Mouse (Mus musculus): Measurements from ENCODE around the gene Serpinb6a.

The Serpinb6a gene

GRCm38 (mm10) chr13:34040091-34040490 is 37.5 kb upstream of the Serpinb6a start:
- H3K4me3 ChIP-seq (replicated peaks; ENCODE audit: low read length): no peak overlapping the region
- H3K4me1 ChIP-seq (replicated peaks; ENCODE audit: low read depth, low read length): peaks cover 61% of the 10 kb centered on the region
- H3K27me3 ChIP-seq (ENCODE audit: insufficient read depth, low read length): no peaks in the 10 kb centered on the region
- TF ChIP-seq POU5F1 (IDR thresholded peaks at IDR 0.05; ENCODE audit: borderline replicate concordance, low read length) (no peak), CTCF (conservative IDR thresholded peaks at IDR 0.05; ENCODE audit: low read length) (no peak), NANOG (IDR thresholded peaks at IDR 0.05; ENCODE audit: borderline replicate concordance, low read length) (no peak)
- H3K36me3 ChIP-seq (ENCODE audit: insufficient read depth, low read length): peaks cover 12% of the 10 kb centered on the region; the same call in 1 of the 2 replicates
- peaks cover 6% of the 10 kb centered on the region; the same call in 1 of the 2 replicates for H3K9me3 ChIP-seq (ENCODE audit: low read length)

- Histone ChIP-seq H3K9me3 (ENCODE audit: low read length) (peaks cover 6% of the 10 kb centered on the region; the same call in 1 of the 2 replicates), H3K4me3 (replicated peaks; ENCODE audit: low read length) (peak overlapping the region; percentile 89), H3K27me3 (ENCODE audit: insufficient read depth, low read length) (no peaks in the 10 kb centered on the region), H3K4me1 (replicated peaks; ENCODE audit: low read depth, low read length) (peaks cover 50% of the 10 kb centered on the region), H3K36me3 (ENCODE audit: insufficient read depth, low read length) (0 out of 2 replicates have a peak, but pooled peaks cover 12% of the 10 kb centered on the region)
- no peak for TF ChIP-seq NANOG (IDR thresholded peaks at IDR 0.05; ENCODE audit: borderline replicate concordance, low read length)
- TF ChIP-seq CTCF (conservative IDR thresholded peaks at IDR 0.05; ENCODE audit: low read length): no peak
- TF ChIP-seq POU5F1 (IDR thresholded peaks at IDR 0.05; ENCODE audit: borderline replicate concordance, low read length): no peak
Measured at GRCm38 (mm10) chr13:34038901-34039341, 36.3 kb upstream of the Serpinb6a start.

DNA sequence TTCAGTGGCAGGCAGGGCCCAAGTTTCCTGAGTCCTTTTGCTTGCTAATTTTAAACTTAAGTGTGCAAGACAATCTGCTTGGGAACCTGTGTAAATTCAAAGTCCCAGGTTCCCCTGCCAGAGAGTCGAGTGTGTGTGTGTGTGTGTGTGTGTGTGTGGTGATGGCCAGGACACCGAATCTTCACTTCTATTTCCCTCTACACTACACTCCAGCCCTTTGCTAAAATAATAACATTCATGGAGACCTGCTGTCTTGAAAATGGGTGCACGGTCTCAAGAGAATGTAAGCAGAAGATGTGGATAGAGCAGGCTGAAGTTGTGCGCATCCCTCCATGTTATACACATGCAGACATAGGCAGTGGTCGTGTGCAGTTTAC is 35.5 kb upstream of the Serpinb6a start:
- Histone ChIP-seq H3K9me3 (ENCODE audit: low read length) (peaks cover under 1% of the 10 kb centered on the region; the same call in 1 of the 2 replicates), H3K36me3 (ENCODE audit: insufficient read depth, low read length) (peaks cover 19% of the 10 kb centered on the region), H3K4me1 (replicated peaks; ENCODE audit: low read depth, low read length) (peaks cover 41% of the 10 kb centered on the region), H3K4me3 (replicated peaks; ENCODE audit: low read length) (peak overlapping the region; percentile 89), H3K27me3 (ENCODE audit: insufficient read depth, low read length) (no peaks in the 10 kb centered on the region)
- TF ChIP-seq CTCF (conservative IDR thresholded peaks at IDR 0.05; ENCODE audit: low read length) (no peak), POU5F1 (IDR thresholded peaks at IDR 0.05; ENCODE audit: borderline replicate concordance, low read length) (no peak), NANOG (IDR thresholded peaks at IDR 0.05; ENCODE audit: borderline replicate concordance, low read length) (no peak)

GRCm38 (mm10) chr13:34037172-34038055 is 34.8 kb upstream of the Serpinb6a start, which contains the start of gene Bphl:
TSS of gene Bphl (plus strand) at chr13:34037597.
- H3K4me3 ChIP-seq (replicated peaks; ENCODE audit: low read length): peak within 1 kb of the TSS; percentile 89
- H3K36me3 ChIP-seq (ENCODE audit: insufficient read depth, low read length): peaks cover 25% of the 10 kb centered on the region
- peaks cover 35% of the 10 kb centered on the region for H3K4me1 ChIP-seq (replicated peaks; ENCODE audit: low read depth, low read length)
- H3K9me3 ChIP-seq (ENCODE audit: low read length): no peaks in the 10 kb centered on the region
- no peak for TF ChIP-seq POU5F1 (IDR thresholded peaks at IDR 0.05; ENCODE audit: borderline replicate concordance, low read length)
- TF ChIP-seq NANOG (IDR thresholded peaks at IDR 0.05; ENCODE audit: borderline replicate concordance, low read length): no peak
- no peak for TF ChIP-seq CTCF (conservative IDR thresholded peaks at IDR 0.05; ENCODE audit: low read length)
- no peaks in the 10 kb centered on the region for H3K27me3 ChIP-seq (ENCODE audit: insufficient read depth, low read length)

DNA sequence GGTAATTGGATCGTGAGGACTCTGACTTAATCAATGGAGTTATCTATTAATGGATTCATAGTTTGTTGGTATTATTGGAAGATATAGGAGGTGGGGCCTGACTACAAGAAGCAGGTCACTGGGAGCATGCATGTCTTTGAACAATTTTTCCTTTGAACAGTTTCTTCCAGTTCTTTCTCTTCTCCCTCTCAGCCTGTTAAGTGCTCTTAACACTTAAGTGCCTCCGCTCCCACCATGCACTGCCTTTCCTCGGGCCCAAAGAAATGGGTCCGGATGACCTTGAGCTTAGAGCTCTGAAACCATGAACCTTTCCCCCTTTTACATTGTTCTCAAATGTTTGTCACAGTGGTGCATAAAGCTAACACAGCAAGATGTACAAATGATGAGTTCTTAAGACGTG is 34.1 kb upstream of the Serpinb6a start:
- Histone ChIP-seq H3K9me3 (ENCODE audit: low read length) (no peaks in the 10 kb centered on the region), H3K4me3 (replicated peaks; ENCODE audit: low read length) (no peak overlapping the region), H3K36me3 (ENCODE audit: insufficient read depth, low read length) (peaks cover 30% of the 10 kb centered on the region), H3K27me3 (ENCODE audit: insufficient read depth, low read length) (no peaks in the 10 kb centered on the region), H3K4me1 (replicated peaks; ENCODE audit: low read depth, low read length) (peaks cover 28% of the 10 kb centered on the region)
- TF ChIP-seq CTCF (conservative IDR thresholded peaks at IDR 0.05; ENCODE audit: low read length) (no peak), POU5F1 (IDR thresholded peaks at IDR 0.05; ENCODE audit: borderline replicate concordance, low read length) (no peak), NANOG (IDR thresholded peaks at IDR 0.05; ENCODE audit: borderline replicate concordance, low read length) (no peak)

GRCm38 (mm10) chr13:34035424-34035823 is 32.8 kb upstream of the Serpinb6a start:
- no peaks in the 10 kb centered on the region for H3K27me3 ChIP-seq (ENCODE audit: insufficient read depth, low read length)
- no peak overlapping the region for H3K4me3 ChIP-seq (replicated peaks; ENCODE audit: low read length)
- H3K36me3 ChIP-seq (ENCODE audit: insufficient read depth, low read length): peaks cover 40% of the 10 kb centered on the region
- no peaks in the 10 kb centered on the region for H3K9me3 ChIP-seq (ENCODE audit: low read length)
- peaks cover 27% of the 10 kb centered on the region for H3K4me1 ChIP-seq (replicated peaks; ENCODE audit: low read depth, low read length)
- TF ChIP-seq NANOG (IDR thresholded peaks at IDR 0.05; ENCODE audit: borderline replicate concordance, low read length) (no peak), CTCF (conservative IDR thresholded peaks at IDR 0.05; ENCODE audit: low read length) (no peak), POU5F1 (IDR thresholded peaks at IDR 0.05; ENCODE audit: borderline replicate concordance, low read length) (no peak)

DNA sequence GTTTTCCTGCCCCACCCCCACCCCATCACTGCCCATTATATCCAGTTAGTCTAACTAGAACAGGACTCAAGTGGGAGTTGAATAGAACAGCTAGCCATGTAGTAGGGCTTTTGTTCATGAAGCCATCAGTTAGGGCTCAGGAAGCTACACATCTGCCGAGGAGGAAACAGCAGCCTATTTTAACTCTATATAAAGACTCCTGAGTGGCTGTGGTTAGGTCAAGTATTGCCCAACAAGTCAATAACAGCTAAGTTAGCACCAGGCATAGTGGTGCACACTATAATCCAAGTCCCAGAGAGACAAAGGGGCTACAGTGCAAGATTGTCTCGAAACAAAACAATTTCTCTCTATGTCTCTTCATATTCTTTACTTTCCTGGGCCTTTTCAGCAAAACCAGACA is 29.4 kb upstream of the Serpinb6a start:
- TF ChIP-seq NANOG (IDR thresholded peaks at IDR 0.05; ENCODE audit: borderline replicate concordance, low read length): no peak
- TF ChIP-seq POU5F1 (IDR thresholded peaks at IDR 0.05; ENCODE audit: borderline replicate concordance, low read length): no peak
- no peak for TF ChIP-seq CTCF (conservative IDR thresholded peaks at IDR 0.05; ENCODE audit: low read length)
- no peaks in the 10 kb centered on the region for H3K27me3 ChIP-seq (ENCODE audit: insufficient read depth, low read length)

DNA sequence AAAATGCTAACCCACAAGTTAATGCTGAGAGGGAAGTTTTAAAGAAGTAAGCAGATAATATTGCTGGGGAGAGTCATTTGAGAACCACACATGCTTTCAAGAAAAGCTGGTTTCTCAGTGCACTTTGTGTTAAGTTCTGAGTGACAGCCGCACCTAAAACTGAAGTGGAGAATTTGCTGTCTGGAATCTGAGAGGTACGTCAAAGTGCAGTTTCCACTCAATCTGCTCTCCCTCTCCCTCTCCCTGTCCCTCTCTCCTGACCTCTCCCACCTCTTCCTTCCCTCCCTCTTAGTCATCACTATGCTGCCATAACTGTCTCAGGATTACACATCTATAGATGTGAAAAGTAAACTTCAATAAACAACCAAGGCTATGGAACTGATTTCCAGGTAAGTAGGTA is 19.4 kb upstream of the Serpinb6a start:
- Histone ChIP-seq H3K36me3 (ENCODE audit: insufficient read depth, low read length) (peaks cover 58% of the 10 kb centered on the region), H3K27me3 (ENCODE audit: insufficient read depth, low read length) (no peaks in the 10 kb centered on the region), H3K4me1 (replicated peaks; ENCODE audit: low read depth, low read length) (no peaks in the 10 kb centered on the region), H3K9me3 (ENCODE audit: low read length) (0 out of 2 replicates have a peak, but pooled peaks cover 3% of the 10 kb centered on the region), H3K4me3 (replicated peaks; ENCODE audit: low read length) (no peak overlapping the region)
- TF ChIP-seq NANOG (IDR thresholded peaks at IDR 0.05; ENCODE audit: borderline replicate concordance, low read length) (no peak), CTCF (conservative IDR thresholded peaks at IDR 0.05; ENCODE audit: low read length) (no peak), POU5F1 (IDR thresholded peaks at IDR 0.05; ENCODE audit: borderline replicate concordance, low read length) (no peak)

More for the DNA sequence above, 29.4 kb upstream of the Serpinb6a start:
- no peak overlapping the region for H3K4me3 ChIP-seq (replicated peaks; ENCODE audit: low read length)
- peaks cover 6% of the 10 kb centered on the region for H3K4me1 ChIP-seq (replicated peaks; ENCODE audit: low read depth, low read length)
- no peaks in the 10 kb centered on the region for H3K9me3 ChIP-seq (ENCODE audit: low read length)
- H3K36me3 ChIP-seq (ENCODE audit: insufficient read depth, low read length): peaks cover 57% of the 10 kb centered on the region
